Mouse (Mus musculus) intestine, embryonic 16.5 days (tissue): Measurements from ENCODE around the gene Acta2. TPM values are rescaled to one million over a fixed set of nuclear protein-coding genes. Genes with fewer than 3 reads are reported as not detected.

Experiments used
- ATAC-seq: fragments of 200-750 bp; cut with Nextera tagmentation; 2 replicates; pipeline ENCODE4 v1.8.0; 2017; ENCODE audit warnings: moderate TSS enrichment, moderate library complexity
- H3K27ac ChIP-seq: fragments of 300-500 bp; sonication (generic); 2 replicates; pipeline ENCODE4 v1.5.1; 2014; ENCODE audit warnings: mild to moderate bottlenecking, low read length
- H3K27me3 ChIP-seq: fragments of 300-500 bp; sonication (generic); replicated peaks from 2 replicates; pipeline ENCODE4 v1.6.1; 2014; ENCODE audit warnings: low read length, control low read depth, mixed read lengths; ENCODE audit not compliant: control insufficient read depth, insufficient read depth
- H3K36me3 ChIP-seq: fragments of 300-500 bp; sonication (generic); 2 replicates; pipeline ENCODE4 v1.6.1; 2014; ENCODE audit warnings: low read length, control low read depth; ENCODE audit not compliant: control insufficient read depth, insufficient read depth
- H3K4me1 ChIP-seq: fragments of 300-500 bp; sonication (generic); 2 replicates; pipeline ENCODE4 v1.6.1; 2014; ENCODE audit warnings: low read length, control low read depth, mixed read lengths; ENCODE audit not compliant: control insufficient read depth, insufficient read depth
- H3K4me2 ChIP-seq: fragments of 300-500 bp; sonication (generic); 2 replicates; pipeline ENCODE4 v1.6.1; 2014; ENCODE audit warnings: low read depth, low read length, control low read depth
- H3K4me3 ChIP-seq: fragments of 300-500 bp; sonication (generic); 2 replicates; pipeline ENCODE4 v1.5.1; 2014; ENCODE audit warnings: mild to moderate bottlenecking, low read length
- H3K9ac ChIP-seq: fragments of 300-500 bp; sonication (generic); 2 replicates; pipeline ENCODE4 v1.6.1; 2014; ENCODE audit warnings: low read depth, low read length
- H3K9me3 ChIP-seq: fragments of 300-500 bp; sonication (generic); 2 replicates; pipeline ENCODE4 v1.6.1; 2016; ENCODE audit warnings: low read length, control low read depth; ENCODE audit not compliant: control insufficient read depth
- WGBS: fragments of 180-500 bp; shearing (Covaris S2); extraction: QIAGEN DNeasy Blood & Tissue Kit; methylation state at CpG from one replicate; pipeline ENCODE4 v1.1.7; 2014; 5-methylcytosine and 5-hydroxymethylcytosine counted together
- polyA plus RNA-seq: library from polyadenylated mRNA; unstranded; fragments of >200 nt; fragmentation: Nextera tagmentation; extraction: Ambion mirVana; gene quantifications from 2 replicates; pipeline ENCODE4 v1.2.1, GENCODE M21; 2015

The Acta2 gene
- 1,466 and 1,574 TPM in 2 replicates for polyA plus RNA-seq

- 37% methylated on average over 16 of the region's 16 CpGs for WGBS
- Histone ChIP-seq H3K36me3 (no peaks in the 10 kb centered on the region), H3K4me2 (peak within 1 kb of the TSS; percentile 23), H3K27me3 (no peaks in the 10 kb centered on the region), H3K9ac (peak within 1 kb of the TSS; percentile 57), H3K27ac (peak within 1 kb of the TSS; percentile 86), H3K4me3 (peak within 1 kb of the TSS; percentile 42), H3K9me3 (no peaks in the 10 kb centered on the region), H3K4me1 (peaks cover 4% of the 10 kb centered on the region)
- peak; percentile 88 for ATAC-seq
Measured at GRCm38 (mm10) chr19:34254880-34255681, at the start of gene Acta2. Gene Acta2, minus strand, starts transcription at chr19:34255590.

GRCm38 (mm10) chr19:34304917-34305316, 49.5 kb upstream of the Acta2 start:
- no peaks in the 10 kb centered on the region for H3K36me3 ChIP-seq
- no peak for ATAC-seq
- no peak overlapping the region for H3K27ac ChIP-seq
- H3K9me3 ChIP-seq: no peaks in the 10 kb centered on the region
- no peak overlapping the region for H3K4me2 ChIP-seq
- no peak overlapping the region for H3K9ac ChIP-seq
- H3K4me1 ChIP-seq: no peaks in the 10 kb centered on the region
- no peak overlapping the region for H3K4me3 ChIP-seq
- H3K27me3 ChIP-seq: no peaks in the 10 kb centered on the region

GRCm38 (mm10) chr19:34300430-34300829, 45.0 kb upstream of the Acta2 start:
- Histone ChIP-seq H3K4me3 (no peak overlapping the region), H3K9me3 (no peaks in the 10 kb centered on the region), H3K9ac (no peak overlapping the region), H3K36me3 (no peaks in the 10 kb centered on the region), H3K4me1 (no peaks in the 10 kb centered on the region), H3K4me2 (no peak overlapping the region), H3K27me3 (no peaks in the 10 kb centered on the region), H3K27ac (no peak overlapping the region)
- WGBS: 75% methylated on average over 2 of the region's 2 CpGs
- ATAC-seq: no peak

GRCm38 (mm10) chr19:34299229-34299628, 43.8 kb upstream of the Acta2 start:
- Histone ChIP-seq H3K4me2 (no peak overlapping the region), H3K9ac (no peak overlapping the region), H3K4me3 (no peak overlapping the region), H3K4me1 (no peaks in the 10 kb centered on the region), H3K27me3 (no peaks in the 10 kb centered on the region), H3K9me3 (no peaks in the 10 kb centered on the region), H3K36me3 (no peaks in the 10 kb centered on the region), H3K27ac (no peak overlapping the region)
- WGBS: 71% methylated on average over 4 of the region's 4 CpGs
- no peak for ATAC-seq

DNA sequence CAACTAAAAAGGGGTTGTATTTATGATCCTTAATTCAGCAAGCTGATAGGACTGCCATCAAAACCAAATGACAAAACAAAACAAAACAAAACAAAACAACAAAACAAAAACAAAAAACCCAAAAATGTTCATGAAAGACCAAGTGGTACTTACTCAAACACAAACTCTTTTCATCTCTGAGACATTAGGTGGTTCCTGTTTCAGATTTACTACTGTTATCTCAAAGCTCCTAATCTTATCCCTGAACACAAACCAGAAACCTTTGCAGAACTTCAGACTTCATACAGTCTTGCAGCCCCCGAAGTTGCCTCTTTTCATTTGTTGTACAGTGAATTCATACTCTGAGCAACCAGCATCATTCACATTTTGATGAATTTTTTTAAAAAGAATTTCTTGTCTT, 43.1 kb upstream of the Acta2 start:
- Histone ChIP-seq H3K4me3 (no peak overlapping the region), H3K27me3 (no peaks in the 10 kb centered on the region), H3K9me3 (no peaks in the 10 kb centered on the region), H3K9ac (no peak overlapping the region), H3K27ac (no peak overlapping the region), H3K36me3 (no peaks in the 10 kb centered on the region), H3K4me1 (no peaks in the 10 kb centered on the region), H3K4me2 (no peak overlapping the region)
- ATAC-seq: no peak
- WGBS: 54% methylated on average over 1 of the region's 1 CpGs

DNA sequence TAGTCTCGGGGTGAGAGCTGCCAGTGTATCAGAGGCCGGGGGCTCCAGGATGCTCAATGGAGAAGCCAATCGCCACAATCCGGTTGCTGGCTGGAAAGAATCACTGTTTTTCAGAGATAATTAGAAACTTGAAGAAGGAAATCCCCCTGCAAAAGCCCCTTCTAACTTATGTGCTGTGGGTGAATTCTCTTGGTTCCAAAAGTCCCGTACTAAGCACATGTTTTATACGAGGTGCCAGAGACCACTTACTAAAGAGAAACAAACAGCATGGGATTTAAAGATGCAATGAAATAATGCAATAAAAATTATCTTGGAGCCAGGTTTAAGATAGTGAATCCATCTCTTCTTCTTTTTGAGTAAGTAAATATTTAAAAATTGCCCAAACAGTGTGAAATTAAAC, 40.1 kb upstream of the Acta2 start:
- Histone ChIP-seq H3K9ac (no peak overlapping the region), H3K4me3 (no peak overlapping the region), H3K4me1 (peaks cover 4% of the 10 kb centered on the region), H3K36me3 (no peaks in the 10 kb centered on the region), H3K4me2 (no peak overlapping the region), H3K9me3 (no peaks in the 10 kb centered on the region), H3K27me3 (no peaks in the 10 kb centered on the region), H3K27ac (no peak overlapping the region)
- ATAC-seq: no peak
- WGBS: 44% methylated on average over 6 of the region's 6 CpGs

GRCm38 (mm10) chr19:34293376-34293947, 38.1 kb upstream of the Acta2 start:
- WGBS: 85% methylated on average over 3 of the region's 3 CpGs
- ATAC-seq: no peak
- no peaks in the 10 kb centered on the region for H3K27me3 ChIP-seq

GRCm38 (mm10) chr19:34292701-34293100, 37.3 kb upstream of the Acta2 start:
- 82% methylated on average over 2 of the region's 2 CpGs for WGBS

More at GRCm38 (mm10) chr19:34293376-34293947, 38.1 kb upstream of the Acta2 start:
- no peak overlapping the region for H3K4me3 ChIP-seq
- no peak overlapping the region for H3K4me2 ChIP-seq
- no peaks in the 10 kb centered on the region for H3K9me3 ChIP-seq
- H3K9ac ChIP-seq: no peak overlapping the region
- no peaks in the 10 kb centered on the region for H3K36me3 ChIP-seq
- no peak overlapping the region for H3K27ac ChIP-seq
- H3K4me1 ChIP-seq: peaks cover 4% of the 10 kb centered on the region

DNA sequence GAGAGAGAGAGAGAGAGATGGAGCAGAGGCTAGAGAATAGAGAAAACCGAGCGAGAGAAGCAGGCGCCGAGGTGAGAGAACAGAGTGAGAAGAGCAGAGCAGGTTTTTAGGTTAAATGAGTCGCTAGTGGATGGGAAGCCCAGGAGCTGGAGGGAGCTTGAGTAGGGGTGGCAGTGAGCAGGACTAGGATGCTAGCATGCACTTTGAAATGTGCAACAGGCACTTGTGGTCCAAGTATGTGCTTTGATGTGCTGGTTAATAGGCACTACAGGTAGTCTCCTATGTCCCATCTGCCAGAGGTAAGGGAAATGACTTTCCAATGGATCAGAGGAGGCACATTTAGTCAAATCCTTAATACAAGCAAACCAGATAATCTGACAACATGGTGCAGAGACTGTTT, 36.6 kb upstream of the Acta2 start:
- WGBS: 69% methylated on average over 5 of the region's 5 CpGs
- Histone ChIP-seq H3K9me3 (no peaks in the 10 kb centered on the region), H3K36me3 (no peaks in the 10 kb centered on the region), H3K4me1 (peaks cover 4% of the 10 kb centered on the region), H3K9ac (no peak overlapping the region), H3K4me2 (no peak overlapping the region), H3K27ac (no peak overlapping the region), H3K27me3 (no peaks in the 10 kb centered on the region), H3K4me3 (no peak overlapping the region)
- ATAC-seq: no peak

More at GRCm38 (mm10) chr19:34292701-34293100, 37.3 kb upstream of the Acta2 start:
- H3K36me3 ChIP-seq: no peaks in the 10 kb centered on the region
- no peaks in the 10 kb centered on the region for H3K9me3 ChIP-seq
- peaks cover 4% of the 10 kb centered on the region for H3K4me1 ChIP-seq
- H3K27me3 ChIP-seq: no peaks in the 10 kb centered on the region
- no peak overlapping the region for H3K9ac ChIP-seq
- H3K4me3 ChIP-seq: no peak overlapping the region
- ATAC-seq: no peak
- H3K4me2 ChIP-seq: no peak overlapping the region
- H3K27ac ChIP-seq: no peak overlapping the region
